Mouse (Mus musculus) intestine, postnatal 0 days (tissue): Measurements from ENCODE around the gene Nav1. TPM values are rescaled to one million over a fixed set of nuclear protein-coding genes. Genes with fewer than 3 reads are reported as not detected.

Experiments used
- ATAC-seq: fragments of 200-750 bp; cut with Nextera tagmentation; 2 replicates; pipeline ENCODE4 v1.8.0; 2017; ENCODE audit warnings: mild to moderate bottlenecking, moderate TSS enrichment, moderate library complexity
- H3K27ac ChIP-seq: fragments of 300-500 bp; sonication (generic); 2 replicates; pipeline ENCODE4 v1.5.1; 2014; ENCODE audit warnings: mild to moderate bottlenecking, low read depth, low read length, moderate library complexity
- H3K27me3 ChIP-seq: fragments of 300-500 bp; sonication (generic); replicated peaks from 2 replicates; pipeline ENCODE4 v1.6.1; 2014; ENCODE audit warnings: low read length, mixed read lengths; ENCODE audit not compliant: control insufficient read depth, insufficient read depth
- H3K36me3 ChIP-seq: fragments of 300-500 bp; sonication (generic); 2 replicates; pipeline ENCODE4 v1.6.1; 2014; ENCODE audit warnings: mild to moderate bottlenecking, moderate library complexity; ENCODE audit not compliant: control insufficient read depth, insufficient read depth
- H3K4me1 ChIP-seq: fragments of 300-500 bp; sonication (generic); replicated peaks from 2 replicates; pipeline ENCODE4 v1.6.1; 2014; ENCODE audit warnings: antibody characterized with exemption, low read length, mixed read lengths; ENCODE audit not compliant: control insufficient read depth, insufficient read depth
- H3K4me2 ChIP-seq: fragments of 300-500 bp; sonication (generic); replicated peaks from 2 replicates; pipeline ENCODE4 v1.6.1; 2014; ENCODE audit warnings: low read depth, mild to moderate bottlenecking, moderate library complexity
- H3K4me3 ChIP-seq: fragments of 300-500 bp; sonication (generic); 2 replicates; pipeline ENCODE4 v1.5.1; 2014; ENCODE audit warnings: low read depth, low read length
- H3K9ac ChIP-seq: fragments of 300-500 bp; sonication (generic); 2 replicates; pipeline ENCODE4 v1.6.1; 2014; ENCODE audit warnings: mild to moderate bottlenecking, low read depth, low read length
- H3K9me3 ChIP-seq: fragments of 300-500 bp; sonication (generic); 2 replicates; pipeline ENCODE4 v1.6.1; 2016; ENCODE audit warnings: mixed run types; ENCODE audit not compliant: control insufficient read depth
- CTCF ChIP-seq: sonication (generic); IDR thresholded peaks from 2 replicates; pipeline ENCODE4 v1.5.1; 2016; ENCODE audit warnings: low read depth, mild to moderate bottlenecking, control low read depth, antibody characterized with exemption, moderate library complexity
- WGBS: fragments of 180-500 bp; shearing (Covaris S2); extraction: QIAGEN DNeasy Blood & Tissue Kit; methylation state at CpG from one replicate; pipeline ENCODE4 v1.1.7; 2014; 5-methylcytosine and 5-hydroxymethylcytosine counted together
- polyA plus RNA-seq: library from polyadenylated mRNA; unstranded; fragments of >200 nt; fragmentation: Nextera tagmentation; extraction: Ambion mirVana; gene quantifications from 2 replicates; pipeline ENCODE4 v1.2.1, GENCODE M21; 2015

Nav1 gene
- polyA plus RNA-seq, 1 experiment from 2014 or later, result 3.4 TPM

GRCm38 (mm10) chr1:135562982-135563650 lies 44.0 kb downstream of the Nav1 start:
- 60% methylated on average over 8 of the region's 8 CpGs for WGBS
- H3K27me3 ChIP-seq, result no peaks in the 10 kb centered on the region
- H3K36me3 ChIP-seq, result no peaks in the 10 kb centered on the region
- H3K27ac ChIP-seq, result no peak overlapping the region
- H3K9me3 ChIP-seq, result no peaks in the 10 kb centered on the region
- H3K9ac ChIP-seq, result no peak overlapping the region
- 0 out of 2 replicates have a peak, but pooled peaks cover 2% of the 10 kb centered on the region for H3K4me1 ChIP-seq
- H3K4me2 ChIP-seq, result no peak overlapping the region
- no peak overlapping the region for H3K4me3 ChIP-seq
- TF ChIP-seq CTCF, result no peak
- no peak for ATAC-seq

- 0 out of 2 replicates have a peak, but pooled peaks cover 2% of the 10 kb centered on the region for H3K4me1 ChIP-seq
- H3K4me3 ChIP-seq, result no peak overlapping the region
- H3K27me3 ChIP-seq, result no peaks in the 10 kb centered on the region
- H3K4me2 ChIP-seq, result no peak overlapping the region
- WGBS, result 7% methylated on average over 4 of the region's 4 CpGs
- TF ChIP-seq CTCF, result no peak
- H3K9ac ChIP-seq, result no peak overlapping the region
- H3K27ac ChIP-seq, result no peak overlapping the region
- H3K9me3 ChIP-seq, result no peaks in the 10 kb centered on the region
- no peaks in the 10 kb centered on the region for H3K36me3 ChIP-seq
- no peak for ATAC-seq
Observed at GRCm38 (mm10) chr1:135562115-135562514, 45.0 kb downstream of the Nav1 start.

GRCm38 (mm10) chr1:135561282-135561681 lies 45.8 kb downstream of the Nav1 start:
- 0 out of 2 replicates have a peak, but pooled peaks cover 2% of the 10 kb centered on the region for H3K4me1 ChIP-seq
- H3K4me2 ChIP-seq, result no peak overlapping the region
- H3K9ac ChIP-seq, result no peak overlapping the region
- TF ChIP-seq CTCF, result no peak
- 52% methylated on average over 6 of the region's 6 CpGs for WGBS
- H3K9me3 ChIP-seq, result no peaks in the 10 kb centered on the region
- no peaks in the 10 kb centered on the region for H3K27me3 ChIP-seq
- ATAC-seq, result no peak
- no peaks in the 10 kb centered on the region for H3K36me3 ChIP-seq
- no peak overlapping the region for H3K4me3 ChIP-seq
- H3K27ac ChIP-seq, result no peak overlapping the region

- TF ChIP-seq CTCF, result no peak
- H3K4me2 ChIP-seq, result peak overlapping the region; percentile 56
- no peak for ATAC-seq
- no peak overlapping the region for H3K27ac ChIP-seq
- WGBS, result 32% methylated on average over 6 of the region's 6 CpGs
- peak overlapping the region; percentile 16; the same call in 1 of the 2 replicates for H3K4me3 ChIP-seq
- 0 out of 2 replicates have a peak, but pooled peaks cover 2% of the 10 kb centered on the region for H3K4me1 ChIP-seq
- no peaks in the 10 kb centered on the region for H3K9me3 ChIP-seq
- H3K27me3 ChIP-seq, result no peaks in the 10 kb centered on the region
- H3K36me3 ChIP-seq, result no peaks in the 10 kb centered on the region
- no peak overlapping the region for H3K9ac ChIP-seq
Observed at GRCm38 (mm10) chr1:135557976-135558375, 49.1 kb downstream of the Nav1 start.

GRCm38 (mm10) chr1:135555885-135556284 lies 51.2 kb downstream of the Nav1 start:
- no peak for ATAC-seq
- no peaks in the 10 kb centered on the region for H3K36me3 ChIP-seq
- no peak overlapping the region for H3K4me2 ChIP-seq
- no peak overlapping the region for H3K9ac ChIP-seq
- H3K9me3 ChIP-seq, result no peaks in the 10 kb centered on the region
- no peak overlapping the region for H3K27ac ChIP-seq
- 0 out of 2 replicates have a peak, but pooled peaks cover 2% of the 10 kb centered on the region for H3K4me1 ChIP-seq
- no peak for TF ChIP-seq CTCF
- 85% methylated on average over 8 of the region's 8 CpGs for WGBS
- no peak overlapping the region for H3K4me3 ChIP-seq
- H3K27me3 ChIP-seq, result no peaks in the 10 kb centered on the region

- H3K27me3 ChIP-seq, result no peaks in the 10 kb centered on the region
- no peak for ATAC-seq
- no peaks in the 10 kb centered on the region for H3K36me3 ChIP-seq
- no peak overlapping the region for H3K27ac ChIP-seq
- H3K9me3 ChIP-seq, result no peaks in the 10 kb centered on the region
- 0 out of 2 replicates have a peak, but pooled peaks cover 2% of the 10 kb centered on the region for H3K4me1 ChIP-seq
- H3K4me3 ChIP-seq, result no peak overlapping the region
- 0 out of 2 replicates have a peak overlapping the region, but pooled peaks have one; percentile 14 for H3K4me2 ChIP-seq
- no peak for TF ChIP-seq CTCF
- WGBS, result 39% methylated on average over 17 of the region's 17 CpGs
- H3K9ac ChIP-seq, result no peak overlapping the region
Observed at GRCm38 (mm10) chr1:135554632-135555260, 52.3 kb downstream of the Nav1 start.
